Mouse (Mus musculus) small intestine, adult 2 months (tissue): ENCODE measurements around the gene Gm21905. TPM values are rescaled to one million over a fixed set of nuclear protein-coding genes. Genes with fewer than 3 reads are reported as not detected.

ENCODE experiments used
- H3K27ac ChIP-seq: fragments of 200-500 bp; 2 replicates; pipeline ENCODE4 v1.5.1; 2012; ENCODE audit warnings: low read depth, low read length, control low read depth, inconsistent platforms; ENCODE audit not compliant: insufficient read depth
- H3K27me3 ChIP-seq: fragments of 200-500 bp; 2 replicates; pipeline ENCODE4 v1.6.1; 2012; ENCODE audit warnings: mild to moderate bottlenecking, moderate library complexity, low read length, inconsistent platforms; ENCODE audit not compliant: control insufficient read depth, insufficient read depth
- H3K36me3 ChIP-seq: fragments of 200-500 bp; 2 replicates; pipeline ENCODE4 v1.6.1; 2012; ENCODE audit warnings: mild to moderate bottlenecking, low read length, control low read depth, inconsistent platforms; ENCODE audit not compliant: control insufficient read depth, insufficient read depth
- H3K4me1 ChIP-seq: fragments of 200-500 bp; 2 replicates; pipeline ENCODE4 v1.6.1; 2012; ENCODE audit warnings: low read length, inconsistent platforms, mixed read lengths; ENCODE audit not compliant: control insufficient read depth, insufficient read depth, insufficient read length
- H3K4me3 ChIP-seq: fragments of 200-500 bp; 2 replicates; pipeline ENCODE4 v1.5.1; 2012; ENCODE audit warnings: low read depth, mild to moderate bottlenecking, control low read depth, inconsistent platforms, low read length, moderate library complexity
- CTCF ChIP-seq: fragments of 200-500 bp; IDR thresholded peaks from 2 replicates; pipeline ENCODE4 v1.5.1; 2012; ENCODE audit warnings: low read depth, mild to moderate bottlenecking, control low read depth, inconsistent platforms, low read length, moderate library complexity, mixed read lengths; ENCODE audit not compliant: insufficient replicate concordance, insufficient read length; ENCODE audit errors: extremely low read depth
- POLR2A ChIP-seq: fragments of 200-500 bp; IDR thresholded peaks from 2 replicates; pipeline ENCODE4 v1.6.1; 2012; ENCODE audit warnings: low read depth, mild to moderate bottlenecking, control low read depth, inconsistent platforms, low read length, moderate library complexity
- WGBS: fragments of 180-500 bp; shearing (Covaris S2); methylation state at CpG from one replicate; pipeline ENCODE4 v1.1.7; 2018; 5-methylcytosine and 5-hydroxymethylcytosine counted together
- polyA plus RNA-seq: library from polyadenylated mRNA; depleted of rRNA; stranded (reverse); fragments of >200 nt; gene quantifications from 2 replicates; pipeline ENCODE4 v1.2.3, GENCODE M21; 2012; rRNA removed

Gm21905 gene
- polyA plus RNA-seq, 1 experiment: not detected

DNA sequence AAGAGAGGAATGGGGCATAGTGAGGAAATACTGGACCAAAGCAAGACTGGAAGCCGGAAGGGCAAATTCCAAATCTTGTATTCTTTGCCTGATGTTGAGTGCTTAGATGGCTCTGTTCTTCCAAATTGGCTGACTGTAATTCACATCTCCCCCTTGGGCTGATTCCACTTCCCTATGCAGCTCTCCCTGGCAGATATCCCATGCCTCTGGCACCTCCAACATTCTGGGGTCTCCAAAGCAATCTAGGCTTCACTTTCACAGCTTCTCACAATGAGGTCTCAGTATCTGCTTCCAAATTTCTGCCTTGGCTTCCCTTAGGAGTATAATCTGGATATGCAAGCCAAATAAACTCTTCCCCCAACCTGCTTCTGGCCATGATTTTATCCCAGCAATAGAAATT is 47.3 kb downstream of the Gm21905 start:
- TF ChIP-seq CTCF: no peak
- TF ChIP-seq POLR2A: no peak
- Histone ChIP-seq H3K27ac (no peak overlapping the region), H3K36me3 (no peaks in the 10 kb centered on the region), H3K4me1 (no peaks in the 10 kb centered on the region), H3K27me3 (no peaks in the 10 kb centered on the region), H3K4me3 (no peak overlapping the region)
- WGBS: 89% methylated on average over 1 of the region's 1 CpGs

DNA sequence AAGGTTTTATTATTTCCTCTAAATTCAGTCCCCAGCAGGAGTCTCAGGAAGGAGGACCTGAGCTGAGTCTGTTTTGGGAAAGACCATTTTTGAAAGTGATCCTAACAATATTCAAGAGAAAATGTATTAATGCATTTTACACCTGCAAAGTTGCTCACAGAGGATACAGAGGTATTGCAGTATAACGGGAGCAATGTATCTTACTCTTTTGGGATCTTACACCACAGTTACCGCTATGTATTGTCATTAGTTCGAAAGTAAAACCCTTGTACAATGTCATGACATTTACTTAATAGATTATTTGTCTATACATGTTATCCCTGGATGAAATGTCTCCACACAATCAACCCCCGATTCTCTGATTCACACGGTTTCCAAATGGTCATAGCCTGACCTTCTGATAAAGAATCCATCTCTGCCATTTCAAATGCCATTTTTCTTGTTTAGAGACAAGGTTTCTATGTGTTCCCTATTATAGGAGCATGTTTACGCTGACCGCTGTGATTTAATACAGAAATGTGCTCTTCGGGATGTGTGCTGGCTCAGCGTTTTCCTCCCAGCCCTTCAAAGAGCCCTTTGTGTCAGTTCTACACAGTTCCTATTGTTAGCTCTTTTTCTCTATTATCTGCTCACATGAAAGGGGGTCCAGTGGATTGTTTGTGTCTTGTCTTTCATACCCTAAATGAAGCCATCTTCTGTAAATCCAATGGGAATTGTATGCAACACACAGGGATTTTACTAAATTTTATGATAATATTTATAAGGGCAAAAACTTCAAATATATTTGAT is 61.6 kb downstream of the Gm21905 start:
- H3K4me1 ChIP-seq: no peaks in the 10 kb centered on the region
- H3K4me3 ChIP-seq: no peak overlapping the region
- no peaks in the 10 kb centered on the region for H3K36me3 ChIP-seq
- H3K27me3 ChIP-seq: no peaks in the 10 kb centered on the region
- H3K27ac ChIP-seq: no peak overlapping the region
- 89% methylated on average over 9 of the region's 9 CpGs for WGBS
- no peak for TF ChIP-seq CTCF
- no peak for TF ChIP-seq POLR2A

DNA sequence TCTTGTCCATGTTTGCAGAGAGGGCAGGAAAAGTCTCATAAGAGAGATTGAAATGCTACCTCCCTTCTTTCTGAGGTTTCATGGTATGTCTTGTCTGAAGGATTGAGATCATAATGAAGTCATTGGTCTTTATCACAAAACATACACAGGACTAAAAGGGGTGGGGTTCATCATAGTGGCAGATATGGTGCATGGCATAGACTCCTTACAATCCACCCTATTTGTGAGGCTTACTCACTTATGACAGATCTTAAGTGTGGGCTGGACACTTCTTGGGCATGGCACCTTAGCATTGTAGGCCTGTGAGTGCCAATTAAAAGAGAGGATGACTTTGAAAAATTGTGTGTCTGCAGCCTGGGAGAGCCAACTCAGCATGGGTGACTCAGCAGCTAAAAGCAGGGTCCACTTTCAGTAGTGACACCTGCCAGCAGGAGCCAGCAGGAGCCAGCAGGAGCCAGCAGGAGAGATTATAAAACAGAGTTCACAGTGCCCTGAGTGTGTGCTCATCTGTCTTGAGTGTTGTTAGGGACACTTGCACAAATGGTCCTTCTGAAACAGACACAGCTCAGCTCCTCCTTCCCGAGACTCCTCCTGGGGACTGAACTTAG is 62.6 kb downstream of the Gm21905 start:
- no peak for TF ChIP-seq POLR2A
- TF ChIP-seq CTCF: no peak
- H3K4me1 ChIP-seq: no peaks in the 10 kb centered on the region
- no peaks in the 10 kb centered on the region for H3K27me3 ChIP-seq
- WGBS: 68% methylated on average over 1 of the region's 1 CpGs
- no peak overlapping the region for H3K27ac ChIP-seq
- no peak overlapping the region for H3K4me3 ChIP-seq
- no peaks in the 10 kb centered on the region for H3K36me3 ChIP-seq

Other genes starting within 250 kb of the Gm21905 start
- gene Atp8a1, start 99.0 kb downstream of the Gm21905 start, polyA plus RNA-seq: 13.5 and 18.6 TPM in 2 replicates
- not detected in 2 replicates for gene Gm5108, start 4.8 kb downstream of the Gm21905 start, polyA plus RNA-seq
- not detected in 2 replicates for gene Grxcr1, start 85.4 kb upstream of the Gm21905 start, polyA plus RNA-seq